Mouse (Mus musculus): ENCODE measurements around the gene Msrb3. TPM values are rescaled to one million over a fixed set of nuclear protein-coding genes. Genes with fewer than 3 reads are reported as not detected.

Gene Msrb3
- polyA plus RNA-seq, 1 experiment from 2014 or later = 17.6 TPM

GRCm38 (mm10) chr10:120850391-120851195 lies 48.3 kb downstream of the Msrb3 start:
- ATAC-seq (replicated peaks; ENCODE audit: low FRiP score, low TSS enrichment, low read depth) = no peak

DNA sequence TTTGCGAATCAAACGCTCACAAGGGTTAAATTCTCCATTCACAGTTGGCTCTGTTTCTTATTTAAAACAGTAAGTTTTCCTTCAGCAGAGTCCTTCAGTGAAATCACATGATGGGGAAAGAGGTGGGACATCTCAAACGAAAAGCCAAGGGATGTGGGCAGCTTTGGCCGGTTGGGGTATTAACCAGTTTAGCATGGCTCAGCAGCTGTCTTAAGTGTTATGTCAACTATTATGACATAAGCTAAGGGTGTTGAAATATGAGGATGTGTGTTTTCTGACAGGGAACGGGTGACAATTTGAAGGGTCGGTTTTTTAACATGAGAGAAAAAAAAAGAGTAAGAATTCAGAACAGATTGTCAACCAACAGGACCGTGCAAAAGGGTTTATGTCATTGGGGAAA lies 50.2 kb downstream of the Msrb3 start:
- no peak overlapping the region for H3K9ac ChIP-seq (ENCODE audit: low read length)
- peaks cover 10% of the 10 kb centered on the region; the same call in 1 of the 2 replicates for H3K36me3 ChIP-seq (ENCODE audit: control insufficient read depth, insufficient read depth, low read length)
- no peak overlapping the region for H3K27ac ChIP-seq (ENCODE audit: low read depth)
- peaks cover 24% of the 10 kb centered on the region for H3K4me1 ChIP-seq (replicated peaks; ENCODE audit: control insufficient read depth, insufficient read depth, low read length)
- no peak overlapping the region for H3K4me3 ChIP-seq (ENCODE audit: low read depth, low read length)
- no peak overlapping the region for H3K4me2 ChIP-seq (ENCODE audit: low read length)
- ATAC-seq (replicated peaks; ENCODE audit: low FRiP score, low TSS enrichment, low read depth) (no peak), DNase-seq (ENCODE audit: low spot score) (peak; percentile 6)
- no peaks in the 10 kb centered on the region for H3K27me3 ChIP-seq (replicated peaks; ENCODE audit: control insufficient read depth, insufficient read depth, low read length)
- WGBS = 72% methylated on average over 7 of the region's 7 CpGs
- H3K9me3 ChIP-seq (ENCODE audit: control insufficient read depth, low read length) = no peaks in the 10 kb centered on the region

More at GRCm38 (mm10) chr10:120850391-120851195, 48.3 kb downstream of the Msrb3 start:
- peaks cover 24% of the 10 kb centered on the region for H3K4me1 ChIP-seq (replicated peaks; ENCODE audit: control insufficient read depth, insufficient read depth, low read length)
- H3K9me3 ChIP-seq (ENCODE audit: control insufficient read depth, low read length) = no peaks in the 10 kb centered on the region
- H3K27ac ChIP-seq (ENCODE audit: low read depth) = 0 out of 2 replicates have a peak overlapping the region, but pooled peaks have one; percentile 11
- 52% methylated on average over 24 of the region's 24 CpGs for WGBS
- peaks cover 9% of the 10 kb centered on the region; the same call in 1 of the 2 replicates for H3K36me3 ChIP-seq (ENCODE audit: control insufficient read depth, insufficient read depth, low read length)
- peak overlapping the region; percentile 30; the same call in 1 of the 2 replicates for H3K4me2 ChIP-seq (ENCODE audit: low read length)
- H3K4me3 ChIP-seq (ENCODE audit: low read depth, low read length) = no peak overlapping the region
- H3K9ac ChIP-seq (ENCODE audit: low read length) = no peak overlapping the region
- no peak for DNase-seq (ENCODE audit: low spot score)
- no peaks in the 10 kb centered on the region for H3K27me3 ChIP-seq (replicated peaks; ENCODE audit: control insufficient read depth, insufficient read depth, low read length)

DNA sequence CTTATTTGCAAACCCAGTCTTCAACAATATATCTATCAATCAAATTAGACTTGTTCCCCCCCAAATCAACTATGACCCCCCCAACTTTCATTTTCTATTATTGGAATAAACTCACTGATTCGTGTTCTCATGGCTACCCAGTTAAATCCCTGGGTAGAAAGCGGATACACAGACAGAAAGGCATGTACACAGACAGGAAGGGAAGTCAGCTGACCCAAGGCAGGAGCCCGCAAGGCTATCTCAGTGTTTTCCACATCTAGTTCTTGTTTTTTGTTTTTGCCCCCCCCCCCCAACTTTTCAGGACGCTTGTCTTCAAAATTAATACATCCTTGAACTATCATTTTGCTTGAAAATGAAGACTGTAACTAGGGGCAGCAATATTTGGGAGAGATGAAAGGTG lies 51.1 kb downstream of the Msrb3 start:
- Histone ChIP-seq H3K4me3 (ENCODE audit: low read depth, low read length) (no peak overlapping the region), H3K36me3 (ENCODE audit: control insufficient read depth, insufficient read depth, low read length) (peaks cover 15% of the 10 kb centered on the region; the same call in 1 of the 2 replicates), H3K9ac (ENCODE audit: low read length) (no peak overlapping the region), H3K4me1 (replicated peaks; ENCODE audit: control insufficient read depth, insufficient read depth, low read length) (peaks cover 19% of the 10 kb centered on the region), H3K9me3 (ENCODE audit: control insufficient read depth, low read length) (no peaks in the 10 kb centered on the region), H3K27ac (ENCODE audit: low read depth) (no peak overlapping the region), H3K27me3 (replicated peaks; ENCODE audit: control insufficient read depth, insufficient read depth, low read length) (no peaks in the 10 kb centered on the region), H3K4me2 (ENCODE audit: low read length) (no peak overlapping the region)
- 77% methylated on average over 4 of the region's 4 CpGs for WGBS
- no peak for ATAC-seq (replicated peaks; ENCODE audit: low FRiP score, low TSS enrichment, low read depth)
- DNase-seq (ENCODE audit: low spot score) = peak; percentile 3

DNA sequence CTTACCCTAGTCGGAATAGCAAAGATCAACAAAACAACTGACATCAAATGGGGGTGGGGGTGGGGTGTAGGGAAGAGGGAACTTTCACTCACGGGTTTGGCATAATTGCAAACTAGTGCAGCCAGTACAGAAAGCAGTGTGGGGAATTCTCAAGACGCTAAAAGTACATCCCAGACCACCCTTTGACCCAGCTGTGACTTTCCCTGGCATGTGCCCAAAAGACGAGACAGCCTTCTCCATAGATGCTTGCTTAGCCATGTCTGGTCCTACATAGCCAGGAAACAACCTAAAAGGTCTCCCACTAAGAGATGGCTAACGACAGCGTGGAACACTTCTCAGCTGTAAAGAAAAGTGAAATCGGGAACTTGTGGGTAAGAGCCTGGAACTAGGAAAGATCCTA lies 58.9 kb downstream of the Msrb3 start:
- H3K9me3 ChIP-seq (ENCODE audit: control insufficient read depth, low read length) = peaks cover 6% of the 10 kb centered on the region; the same call in 1 of the 2 replicates
- no peaks in the 10 kb centered on the region for H3K27me3 ChIP-seq (replicated peaks; ENCODE audit: control insufficient read depth, insufficient read depth, low read length)
- DNase-seq (ENCODE audit: low spot score) = no peak
- 73% methylated on average over 7 of the region's 7 CpGs for WGBS
- H3K27ac ChIP-seq (ENCODE audit: low read depth) = no peak overlapping the region
- 0 out of 2 replicates have a peak, but pooled peaks cover 11% of the 10 kb centered on the region for H3K36me3 ChIP-seq (ENCODE audit: control insufficient read depth, insufficient read depth, low read length)
- H3K4me1 ChIP-seq (replicated peaks; ENCODE audit: control insufficient read depth, insufficient read depth, low read length) = no peaks in the 10 kb centered on the region
- no peak for ATAC-seq (replicated peaks; ENCODE audit: low FRiP score, low TSS enrichment, low read depth)
- H3K4me2 ChIP-seq (ENCODE audit: low read length) = no peak overlapping the region
- no peak overlapping the region for H3K9ac ChIP-seq (ENCODE audit: low read length)
- H3K4me3 ChIP-seq (ENCODE audit: low read depth, low read length) = no peak overlapping the region

DNA sequence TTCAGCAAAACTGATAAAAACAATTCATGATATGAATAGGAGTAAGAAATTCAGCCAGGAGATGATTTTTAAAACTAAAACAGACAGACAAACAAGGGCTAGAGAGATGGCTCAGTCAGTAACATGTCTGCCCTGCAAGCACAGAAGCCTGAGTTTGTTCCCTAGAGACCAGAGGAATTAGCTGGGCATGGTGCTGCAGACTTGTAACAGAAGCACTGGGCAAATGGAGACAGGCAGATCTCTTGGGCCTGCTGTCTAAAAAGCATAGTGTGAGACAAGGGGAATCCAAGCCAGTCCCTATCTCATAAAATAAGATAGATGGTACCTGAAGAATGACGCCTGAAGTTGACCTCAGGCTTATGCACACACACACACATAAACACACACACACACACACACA lies 64.4 kb downstream of the Msrb3 start:
- H3K4me1 ChIP-seq (replicated peaks; ENCODE audit: control insufficient read depth, insufficient read depth, low read length) = no peaks in the 10 kb centered on the region
- H3K9ac ChIP-seq (ENCODE audit: low read length) = no peak overlapping the region
- H3K27ac ChIP-seq (ENCODE audit: low read depth) = no peak overlapping the region
- no peaks in the 10 kb centered on the region for H3K27me3 ChIP-seq (replicated peaks; ENCODE audit: control insufficient read depth, insufficient read depth, low read length)
- H3K4me3 ChIP-seq (ENCODE audit: low read depth, low read length) = no peak overlapping the region
- no peak overlapping the region for H3K4me2 ChIP-seq (ENCODE audit: low read length)
- no peaks in the 10 kb centered on the region for H3K36me3 ChIP-seq (ENCODE audit: control insufficient read depth, insufficient read depth, low read length)
- DNase-seq (ENCODE audit: low spot score) (peak; percentile 20), ATAC-seq (replicated peaks; ENCODE audit: low FRiP score, low TSS enrichment, low read depth) (no peak)
- H3K9me3 ChIP-seq (ENCODE audit: control insufficient read depth, low read length) = peaks cover 6% of the 10 kb centered on the region; the same call in 1 of the 2 replicates
- 82% methylated on average over 1 of the region's 1 CpGs for WGBS

GRCm38 (mm10) chr10:120833836-120834235 lies 65.1 kb downstream of the Msrb3 start:
- no peak overlapping the region for H3K9ac ChIP-seq (ENCODE audit: low read length)
- no peaks in the 10 kb centered on the region for H3K36me3 ChIP-seq (ENCODE audit: control insufficient read depth, insufficient read depth, low read length)
- no peaks in the 10 kb centered on the region for H3K27me3 ChIP-seq (replicated peaks; ENCODE audit: control insufficient read depth, insufficient read depth, low read length)
- H3K4me3 ChIP-seq (ENCODE audit: low read depth, low read length) = no peak overlapping the region
- ATAC-seq (replicated peaks; ENCODE audit: low FRiP score, low TSS enrichment, low read depth) (no peak), DNase-seq (ENCODE audit: low spot score) (no peak)
- H3K9me3 ChIP-seq (ENCODE audit: control insufficient read depth, low read length) = peaks cover 6% of the 10 kb centered on the region; the same call in 1 of the 2 replicates
- H3K27ac ChIP-seq (ENCODE audit: low read depth) = no peak overlapping the region
- H3K4me1 ChIP-seq (replicated peaks; ENCODE audit: control insufficient read depth, insufficient read depth, low read length) = no peaks in the 10 kb centered on the region
- no peak overlapping the region for H3K4me2 ChIP-seq (ENCODE audit: low read length)

- no peak for DNase-seq (ENCODE audit: low spot score)
- 85% methylated on average over 12 of the region's 12 CpGs for WGBS
These were observed 71.1 kb downstream of the Msrb3 start for GRCm38 (mm10) chr10:120827761-120828160.

DNA sequence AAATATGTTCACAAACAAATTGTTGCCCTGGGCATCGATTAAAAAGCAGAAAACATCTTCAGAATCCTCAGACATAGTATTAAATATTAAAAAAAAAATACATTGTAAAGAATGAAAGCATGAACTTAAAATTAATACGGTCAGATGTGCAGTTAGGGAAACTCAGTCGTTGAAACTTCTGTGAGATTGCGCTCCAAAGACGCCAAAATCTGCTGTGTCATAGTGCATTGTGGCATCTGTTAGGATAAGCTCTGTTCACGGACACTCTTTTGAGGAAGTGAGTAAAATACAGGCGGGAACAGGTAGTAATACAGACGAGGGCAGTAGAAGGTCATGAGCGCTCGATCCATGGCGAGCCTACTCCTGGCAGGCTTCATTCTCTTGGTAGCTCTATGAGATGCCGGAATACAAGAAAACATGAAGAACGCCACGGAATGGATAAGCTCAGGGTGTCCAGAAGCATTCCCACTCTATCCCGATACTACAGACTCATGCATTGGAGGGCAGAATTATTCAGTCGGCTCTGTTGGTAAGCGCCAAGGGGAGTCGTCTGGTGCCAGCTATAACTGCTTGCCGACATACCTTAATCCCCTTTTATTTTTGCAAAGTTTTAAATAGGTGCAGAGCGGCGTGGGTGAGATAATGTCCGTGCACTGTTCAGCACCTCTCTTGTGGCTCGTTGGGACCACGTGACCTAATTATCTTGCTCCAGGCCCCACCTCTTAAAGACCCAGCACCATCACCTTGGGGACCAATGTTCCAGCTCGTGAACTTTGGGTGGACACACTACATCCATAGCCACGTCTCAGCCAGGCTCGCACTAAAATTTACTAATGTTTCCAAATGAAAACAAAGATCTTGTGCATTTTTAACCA lies 71.9 kb downstream of the Msrb3 start:
- no peak overlapping the region for H3K27ac ChIP-seq (ENCODE audit: low read depth)
- H3K4me2 ChIP-seq (ENCODE audit: low read length) = no peak overlapping the region
- WGBS = 81% methylated on average over 27 of the region's 27 CpGs
- H3K9ac ChIP-seq (ENCODE audit: low read length) = no peak overlapping the region
- peaks cover 2% of the 10 kb centered on the region for H3K4me1 ChIP-seq (replicated peaks; ENCODE audit: control insufficient read depth, insufficient read depth, low read length)
- H3K4me3 ChIP-seq (ENCODE audit: low read depth, low read length) = no peak overlapping the region
- H3K9me3 ChIP-seq (ENCODE audit: control insufficient read depth, low read length) = no peaks in the 10 kb centered on the region
- 0 out of 2 replicates have a peak, but pooled peaks have one; percentile 3 for ATAC-seq (replicated peaks; ENCODE audit: low FRiP score, low TSS enrichment, low read depth)
- no peaks in the 10 kb centered on the region for H3K36me3 ChIP-seq (ENCODE audit: control insufficient read depth, insufficient read depth, low read length)
- no peaks in the 10 kb centered on the region for H3K27me3 ChIP-seq (replicated peaks; ENCODE audit: control insufficient read depth, insufficient read depth, low read length)
- peak; percentile 41 for DNase-seq (ENCODE audit: low spot score)

More at GRCm38 (mm10) chr10:120827761-120828160, 71.1 kb downstream of the Msrb3 start:
- H3K27ac ChIP-seq (ENCODE audit: low read depth) = no peak overlapping the region
- no peak overlapping the region for H3K4me3 ChIP-seq (ENCODE audit: low read depth, low read length)
- no peak for ATAC-seq (replicated peaks; ENCODE audit: low FRiP score, low TSS enrichment, low read depth)
- H3K9me3 ChIP-seq (ENCODE audit: control insufficient read depth, low read length) = no peaks in the 10 kb centered on the region
- H3K36me3 ChIP-seq (ENCODE audit: control insufficient read depth, insufficient read depth, low read length) = no peaks in the 10 kb centered on the region
- H3K4me1 ChIP-seq (replicated peaks; ENCODE audit: control insufficient read depth, insufficient read depth, low read length) = no peaks in the 10 kb centered on the region
- H3K27me3 ChIP-seq (replicated peaks; ENCODE audit: control insufficient read depth, insufficient read depth, low read length) = no peaks in the 10 kb centered on the region
- H3K4me2 ChIP-seq (ENCODE audit: low read length) = no peak overlapping the region
- H3K9ac ChIP-seq (ENCODE audit: low read length) = no peak overlapping the region
